Mouse (Mus musculus) liver, postnatal 0 days (tissue): ENCODE measurements around the gene Ift57. TPM values are rescaled to one million over a fixed set of nuclear protein-coding genes. Genes with fewer than 3 reads are reported as not detected.

Experiments used
- ATAC-seq: fragments of 200-750 bp; cut with Nextera tagmentation; 2 replicates; pipeline ENCODE4 v1.8.0; 2017; ENCODE audit warnings: mild to moderate bottlenecking, moderate library complexity
- DNase-seq: peaks from one replicate; pipeline ENCODE4 v3.0.0-alpha.2; 2016
- H3K27ac ChIP-seq: fragments of 300-500 bp; sonication (generic); 2 replicates; pipeline ENCODE4 v1.5.1; 2014; ENCODE audit warnings: antibody characterized with exemption, moderate library complexity, mild to moderate bottlenecking, low read depth
- H3K27me3 ChIP-seq: fragments of 300-500 bp; sonication (generic); 2 replicates; pipeline ENCODE4 v1.6.1; 2014; ENCODE audit warnings: low read length, control low read depth, mixed read lengths; ENCODE audit not compliant: insufficient read depth
- H3K36me3 ChIP-seq: fragments of 300-500 bp; sonication (generic); replicated peaks from 2 replicates; pipeline ENCODE4 v1.6.1; 2014; ENCODE audit warnings: mild to moderate bottlenecking, control low read depth, low read length, moderate library complexity, mixed read lengths; ENCODE audit not compliant: insufficient read depth
- H3K4me1 ChIP-seq: fragments of 300-500 bp; sonication (generic); 2 replicates; pipeline ENCODE4 v1.6.1; 2014; ENCODE audit warnings: antibody characterized with exemption, mild to moderate bottlenecking, control low read depth; ENCODE audit not compliant: insufficient read depth
- H3K4me2 ChIP-seq: fragments of 300-500 bp; sonication (generic); 2 replicates; pipeline ENCODE4 v1.6.1; 2014; ENCODE audit warnings: low read depth, mild to moderate bottlenecking, low read length, moderate library complexity, mixed read lengths
- H3K4me3 ChIP-seq: fragments of 300-500 bp; sonication (generic); 2 replicates; pipeline ENCODE4 v1.5.1; 2014; ENCODE audit warnings: low read depth, low read length
- H3K9ac ChIP-seq: fragments of 300-500 bp; sonication (generic); replicated peaks from 2 replicates; pipeline ENCODE4 v1.6.1; 2014; ENCODE audit warnings: mild to moderate bottlenecking, moderate library complexity
- H3K9me3 ChIP-seq: fragments of 300-500 bp; sonication (generic); 2 replicates; pipeline ENCODE4 v1.6.1; 2016; ENCODE audit warnings: mild to moderate bottlenecking, control low read depth, low read length, mixed read lengths
- CTCF ChIP-seq: sonication (generic); IDR thresholded peaks from 2 replicates; pipeline ENCODE4 v1.5.1; 2016; ENCODE audit warnings: antibody characterized with exemption, low read depth
- EP300 ChIP-seq: IDR thresholded peaks from 2 replicates; pipeline ENCODE4 v1.6.1; 2016; ENCODE audit warnings: antibody characterized with exemption, low read depth, mild to moderate bottlenecking
- WGBS: fragments of 180-500 bp; shearing (Covaris S2); extraction: QIAGEN DNeasy Blood & Tissue Kit; methylation state at CpG from one replicate; pipeline ENCODE4 v1.1.7; 2014; ENCODE audit not compliant: insufficient replicate concordance; 5-methylcytosine and 5-hydroxymethylcytosine counted together
- polyA plus RNA-seq: library from polyadenylated mRNA; unstranded; fragments of >200 nt; fragmentation: Nextera tagmentation; extraction: Ambion mirVana; gene quantifications from 2 replicates; pipeline ENCODE4 v1.2.1, GENCODE M21; 2015

Gene Ift57
- polyA plus RNA-seq, 1 experiment from 2014 or later = 4.0 TPM

DNA sequence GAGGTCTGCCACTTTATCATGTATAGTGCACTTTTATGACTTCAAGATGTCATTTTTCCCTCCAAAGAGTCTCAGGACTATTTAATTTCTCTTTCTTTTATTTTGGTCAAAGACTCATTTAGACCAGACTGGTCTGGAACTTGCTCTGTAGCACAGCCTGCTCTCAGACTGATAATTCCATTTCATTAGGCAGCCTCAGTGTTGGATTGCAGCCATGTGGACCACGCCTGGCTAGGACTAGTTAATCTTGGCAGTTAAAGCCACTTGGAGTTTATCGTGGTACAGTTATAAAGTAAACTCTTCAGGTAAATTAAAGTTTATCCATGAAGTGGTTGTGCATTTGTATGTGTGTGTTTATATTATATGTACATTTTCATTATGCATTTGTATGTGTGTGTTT lies 27.7 kb downstream of the Ift57 start:
- no peaks in the 10 kb centered on the region for H3K9me3 ChIP-seq
- H3K4me1 ChIP-seq = peaks cover 4% of the 10 kb centered on the region
- no peak overlapping the region for H3K27ac ChIP-seq
- TF ChIP-seq CTCF (no peak), EP300 (peak; percentile 75)
- no peaks in the 10 kb centered on the region for H3K36me3 ChIP-seq
- H3K27me3 ChIP-seq = no peaks in the 10 kb centered on the region
- 57% methylated on average over 2 of the region's 2 CpGs for WGBS
- H3K4me3 ChIP-seq = no peak overlapping the region
- H3K9ac ChIP-seq = no peak overlapping the region
- DNase-seq (peak; percentile 54), ATAC-seq (peak; percentile 85)
- H3K4me2 ChIP-seq = no peak overlapping the region

DNA sequence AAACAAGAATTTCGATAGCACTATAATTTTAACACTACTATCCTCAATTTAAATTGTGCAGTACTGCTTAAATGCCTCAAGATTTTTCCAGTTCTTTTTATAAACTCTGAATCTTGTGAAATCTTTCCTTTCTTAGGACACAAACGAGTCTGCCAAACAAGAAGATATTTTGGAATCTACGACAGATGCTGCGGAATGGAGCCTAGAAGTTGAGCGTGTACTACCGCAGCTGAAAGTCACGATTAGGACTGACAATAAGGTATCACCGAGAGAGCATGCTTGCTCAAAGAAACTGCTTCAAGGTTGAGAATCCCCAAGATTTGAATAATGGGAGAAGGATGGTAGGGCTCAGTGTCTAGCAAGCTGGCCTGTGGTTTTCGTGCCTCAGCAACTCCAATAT lies 37.5 kb downstream of the Ift57 start:
- ATAC-seq (no peak), DNase-seq (no peak)
- WGBS = 84% methylated on average over 9 of the region's 9 CpGs
- Histone ChIP-seq H3K4me3 (no peak overlapping the region), H3K4me1 (no peaks in the 10 kb centered on the region), H3K27ac (no peak overlapping the region), H3K9me3 (no peaks in the 10 kb centered on the region), H3K27me3 (no peaks in the 10 kb centered on the region), H3K36me3 (no peaks in the 10 kb centered on the region), H3K9ac (no peak overlapping the region), H3K4me2 (no peak overlapping the region)
- TF ChIP-seq EP300 (no peak), CTCF (no peak)

DNA sequence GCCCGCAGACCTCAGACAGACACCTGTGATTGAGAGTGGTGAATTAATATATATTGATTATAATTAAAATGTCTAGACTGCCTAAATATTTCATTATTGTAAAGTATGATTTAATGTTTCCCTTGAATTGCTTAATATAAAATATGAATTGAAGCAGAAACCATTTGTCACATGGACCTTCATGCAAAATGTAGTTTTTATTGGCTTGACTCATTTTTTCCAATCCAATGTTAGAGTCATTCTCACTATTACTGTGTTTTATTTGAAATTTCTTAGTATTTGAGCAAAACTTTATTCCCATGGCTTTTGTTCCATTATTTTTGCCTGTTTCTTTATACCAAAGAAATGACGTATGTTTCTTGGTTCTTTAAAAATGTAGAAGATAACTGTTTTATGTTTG lies 48.3 kb downstream of the Ift57 start:
- no peak overlapping the region for H3K9ac ChIP-seq
- TF ChIP-seq EP300 = no peak
- no peak for TF ChIP-seq CTCF
- no peak for ATAC-seq
- no peaks in the 10 kb centered on the region for H3K27me3 ChIP-seq
- H3K36me3 ChIP-seq = no peaks in the 10 kb centered on the region
- no peak for DNase-seq
- no peak overlapping the region for H3K4me3 ChIP-seq
- no peak overlapping the region for H3K27ac ChIP-seq
- H3K4me1 ChIP-seq = no peaks in the 10 kb centered on the region
- H3K9me3 ChIP-seq = no peaks in the 10 kb centered on the region
- 85% methylated on average over 2 of the region's 2 CpGs for WGBS
- H3K4me2 ChIP-seq = no peak overlapping the region

DNA sequence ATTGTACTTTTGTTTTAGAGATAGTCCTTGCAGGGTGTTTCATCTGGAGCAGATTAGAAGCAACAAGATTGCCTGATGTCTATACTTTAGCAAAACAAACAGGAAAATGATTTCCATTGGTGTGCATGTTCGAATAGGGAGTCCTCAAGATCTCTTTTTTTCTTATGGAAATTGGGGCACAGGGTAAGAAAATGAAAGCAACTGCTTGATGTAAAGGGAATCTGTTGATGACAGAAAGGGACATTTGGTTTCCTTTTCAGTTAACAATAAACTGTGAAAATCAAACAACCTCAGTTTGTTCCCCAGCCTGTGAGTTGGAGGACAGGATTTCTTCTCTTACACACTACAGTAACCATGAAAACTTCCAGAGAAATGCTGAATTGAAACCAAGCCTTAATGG lies 53.9 kb downstream of the Ift57 start:
- Histone ChIP-seq H3K27me3 (no peaks in the 10 kb centered on the region), H3K27ac (no peak overlapping the region), H3K36me3 (no peaks in the 10 kb centered on the region), H3K9ac (no peak overlapping the region), H3K4me3 (no peak overlapping the region), H3K4me2 (no peak overlapping the region), H3K9me3 (no peaks in the 10 kb centered on the region), H3K4me1 (no peaks in the 10 kb centered on the region)
- 77% methylated on average over 1 of the region's 1 CpGs for WGBS
- DNase-seq (no peak), ATAC-seq (no peak)
- no peak for TF ChIP-seq EP300
- TF ChIP-seq CTCF = no peak

DNA sequence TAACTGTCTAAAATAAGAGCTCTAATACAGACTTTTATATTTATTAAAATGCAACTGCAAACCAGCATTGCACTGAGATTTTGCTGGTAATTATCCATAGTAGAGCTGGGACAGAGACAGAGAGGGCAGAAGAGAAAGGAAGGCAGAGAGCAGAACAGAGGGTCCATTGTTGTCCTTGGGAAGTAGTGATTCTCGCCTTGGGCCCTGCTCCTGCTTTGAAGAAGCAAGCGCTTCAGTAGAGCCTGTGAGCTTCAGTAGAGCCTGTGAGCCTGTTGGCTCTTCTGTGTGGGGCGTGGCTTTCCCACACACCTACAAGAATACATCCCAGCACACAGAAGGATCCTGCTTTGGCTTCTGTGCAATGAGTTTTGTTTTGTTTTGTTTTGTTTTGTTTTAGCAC lies 54.3 kb downstream of the Ift57 start:
- Histone ChIP-seq H3K4me2 (no peak overlapping the region), H3K9ac (no peak overlapping the region), H3K4me1 (no peaks in the 10 kb centered on the region), H3K9me3 (no peaks in the 10 kb centered on the region), H3K27me3 (no peaks in the 10 kb centered on the region), H3K36me3 (no peaks in the 10 kb centered on the region), H3K4me3 (no peak overlapping the region), H3K27ac (no peak overlapping the region)
- 76% methylated on average over 3 of the region's 3 CpGs for WGBS
- DNase-seq (no peak), ATAC-seq (no peak)
- no peak for TF ChIP-seq CTCF
- no peak for TF ChIP-seq EP300

DNA sequence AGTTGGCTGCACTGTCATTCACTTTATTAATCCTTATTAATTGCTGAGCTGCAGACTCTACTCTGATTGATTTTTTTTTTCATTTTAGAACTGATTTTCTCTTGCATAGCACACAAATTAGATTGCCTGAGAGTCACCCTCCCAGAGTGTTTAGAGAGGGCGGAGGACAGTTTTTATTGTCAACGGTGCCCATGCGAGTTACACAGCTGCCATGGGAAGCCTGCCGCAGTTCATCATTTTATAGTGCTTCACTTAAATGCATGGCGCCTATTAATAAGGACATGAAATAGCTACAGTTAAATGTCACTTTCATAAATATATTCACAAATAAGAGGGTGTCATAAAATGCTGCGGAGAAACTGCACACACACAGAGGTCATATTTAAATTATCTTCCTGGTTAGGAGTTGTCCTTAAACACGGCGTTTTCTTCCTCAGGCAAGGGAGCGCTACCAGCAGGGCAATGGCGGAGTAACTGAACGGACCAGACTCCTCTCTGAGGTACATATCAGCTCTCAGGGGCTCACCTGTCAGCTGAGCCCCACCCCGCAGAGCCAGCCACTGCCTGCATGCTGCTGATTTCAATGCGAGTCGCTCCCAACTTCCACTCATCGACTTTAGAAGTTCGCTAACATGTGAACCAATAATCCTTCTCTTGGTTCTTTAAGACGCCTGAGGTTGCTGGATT lies 61.6 kb downstream of the Ift57 start:
- Histone ChIP-seq H3K4me1 (no peaks in the 10 kb centered on the region), H3K9ac (no peak overlapping the region), H3K27ac (no peak overlapping the region), H3K36me3 (no peaks in the 10 kb centered on the region), H3K4me3 (no peak overlapping the region), H3K4me2 (no peak overlapping the region), H3K27me3 (no peaks in the 10 kb centered on the region), H3K9me3 (no peaks in the 10 kb centered on the region)
- no peak for DNase-seq
- no peak for TF ChIP-seq EP300
- TF ChIP-seq CTCF = no peak
- no peak for ATAC-seq
- 78% methylated on average over 17 of the region's 17 CpGs for WGBS
